Mouse (Mus musculus): ENCODE data around the gene Cog2. TPM values are rescaled to one million over a fixed set of nuclear protein-coding genes. Genes with fewer than 3 reads are reported as not detected.

The Cog2 gene
- polyA plus RNA-seq, 3 experiments from 2014 or later, result 41.3 to 44.4 (median 42.9) TPM

DNA sequence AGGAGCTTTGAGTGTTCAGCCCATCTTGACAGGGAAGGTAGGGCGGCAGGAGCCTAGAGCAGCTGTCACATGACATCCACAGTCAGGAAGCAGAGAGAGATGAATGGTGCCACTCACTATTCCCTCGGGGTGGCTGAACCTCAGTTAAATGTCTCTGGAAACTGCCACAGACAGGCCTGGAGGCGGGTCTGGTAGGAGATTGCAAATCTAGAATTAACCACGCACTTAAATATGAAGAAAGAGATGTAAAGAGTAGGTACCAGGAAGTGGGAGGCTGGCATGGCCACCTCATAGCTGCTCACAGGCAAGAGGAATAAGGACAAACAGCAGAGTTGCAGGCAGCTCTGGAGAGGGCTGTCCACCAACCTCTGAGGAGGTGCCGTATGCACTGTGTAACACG is 3.4 kb upstream of the Cog2 start:
- no peak for ATAC-seq

- ATAC-seq, result no peak
These were observed 1.4 kb downstream of the Cog2 start for GRCm38 (mm10) chr8:124521946-124522345.

DNA sequence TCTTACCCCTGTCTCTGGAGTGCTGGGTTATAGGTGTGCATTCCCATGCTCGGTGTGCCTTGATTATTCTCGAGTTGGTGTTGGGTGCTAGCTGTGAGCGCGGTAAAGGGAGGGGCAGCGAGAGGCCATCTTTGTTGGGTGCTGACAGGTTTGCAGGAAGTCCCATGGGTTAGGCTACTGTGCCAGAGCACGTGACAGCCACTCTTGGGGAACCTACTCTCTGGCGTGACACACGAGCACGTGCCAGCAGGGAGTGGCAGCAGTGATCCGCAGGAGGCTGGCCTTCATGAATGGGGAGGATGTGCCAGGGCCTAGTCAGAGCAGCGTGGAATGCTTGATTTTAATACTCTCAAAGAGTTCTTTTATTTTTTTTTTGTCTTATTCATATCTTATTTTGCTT is 5.7 kb downstream of the Cog2 start:
- no peak for ATAC-seq

- ATAC-seq, result no peak
These were observed 9.5 kb downstream of the Cog2 start for GRCm38 (mm10) chr8:124530076-124530475.

- ATAC-seq, result no peak
These were observed 10.0 kb downstream of the Cog2 start for GRCm38 (mm10) chr8:124530556-124530955.

DNA sequence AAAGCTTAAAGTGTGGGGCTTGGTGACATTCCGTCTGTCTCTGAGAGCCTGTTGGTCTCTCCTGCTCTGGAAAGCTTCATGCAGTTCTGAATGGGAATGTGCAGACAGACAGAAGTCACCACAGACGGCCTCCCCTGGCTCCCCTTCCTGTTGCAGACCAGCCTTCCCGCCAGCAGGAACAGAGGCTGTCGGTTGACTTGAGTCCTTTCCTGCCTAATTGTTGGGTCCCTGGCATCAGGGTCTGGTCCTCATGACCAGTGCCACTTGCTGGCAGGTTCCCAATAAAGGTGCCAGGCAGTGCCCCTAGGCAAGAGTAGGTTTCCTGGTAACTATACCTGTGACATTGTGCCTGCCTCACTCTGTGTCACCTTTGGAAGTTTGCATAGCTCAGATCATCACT is 10.4 kb downstream of the Cog2 start:
- no peak for ATAC-seq

DNA sequence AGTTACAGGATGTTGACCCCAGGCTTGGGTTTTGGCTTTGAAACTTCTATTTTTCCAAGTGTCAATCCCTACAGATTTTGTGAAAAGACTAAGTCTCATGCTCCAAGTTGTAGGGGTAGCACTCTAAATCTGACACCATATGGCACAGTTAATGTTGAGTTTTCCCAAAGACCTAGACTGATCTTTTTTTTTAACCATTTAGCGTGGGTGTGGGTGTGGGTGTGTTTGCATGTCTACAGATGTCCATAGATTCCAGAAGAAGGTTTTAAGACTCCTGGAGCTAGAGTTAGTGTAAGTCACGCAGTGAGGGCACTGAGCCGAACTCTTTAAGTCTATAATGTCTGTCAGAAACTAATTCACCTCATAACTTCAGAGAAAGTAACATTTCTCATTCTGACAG is 12.1 kb downstream of the Cog2 start:
- ATAC-seq, result no peak

DNA sequence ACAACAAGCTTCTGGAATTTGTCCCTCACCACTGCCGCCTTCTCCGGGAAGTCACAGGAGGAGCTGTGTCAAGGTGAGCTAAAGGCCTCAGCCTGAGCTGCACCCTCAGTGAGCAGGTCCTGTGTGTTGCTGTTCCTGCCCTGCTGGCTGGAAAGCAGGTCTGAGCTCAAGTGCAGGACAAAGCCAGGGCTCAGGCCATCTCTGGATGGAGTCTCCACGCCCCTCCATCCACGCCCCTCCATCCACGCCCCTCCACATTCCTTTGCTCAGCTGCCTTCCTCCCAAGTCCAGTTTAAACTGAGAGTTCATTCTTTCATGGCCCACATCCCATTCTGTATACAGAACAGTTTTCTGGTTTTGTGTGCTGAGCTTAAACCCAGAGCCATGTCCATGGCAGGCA is 14.9 kb downstream of the Cog2 start:
- no peak for ATAC-seq

DNA sequence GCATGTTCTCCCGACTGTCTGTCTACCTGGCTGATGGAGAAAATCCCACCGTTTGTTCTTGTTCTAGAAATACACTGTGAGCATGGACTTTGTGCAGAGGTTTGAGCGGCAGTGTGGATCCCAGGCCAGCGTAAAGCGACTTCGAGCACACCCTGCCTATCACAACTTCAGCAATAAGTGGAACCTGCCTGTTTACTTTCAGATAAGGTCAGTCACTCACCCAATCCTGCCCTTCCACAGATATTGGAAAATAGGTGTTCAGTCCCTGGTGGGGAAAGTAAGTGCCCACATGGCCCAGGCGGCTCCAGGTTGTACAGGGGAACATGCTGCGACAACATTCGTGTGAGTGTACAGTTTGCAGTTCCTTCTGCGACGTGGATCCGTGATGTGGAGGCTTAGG is 20.3 kb downstream of the Cog2 start:
- no peak for ATAC-seq

DNA sequence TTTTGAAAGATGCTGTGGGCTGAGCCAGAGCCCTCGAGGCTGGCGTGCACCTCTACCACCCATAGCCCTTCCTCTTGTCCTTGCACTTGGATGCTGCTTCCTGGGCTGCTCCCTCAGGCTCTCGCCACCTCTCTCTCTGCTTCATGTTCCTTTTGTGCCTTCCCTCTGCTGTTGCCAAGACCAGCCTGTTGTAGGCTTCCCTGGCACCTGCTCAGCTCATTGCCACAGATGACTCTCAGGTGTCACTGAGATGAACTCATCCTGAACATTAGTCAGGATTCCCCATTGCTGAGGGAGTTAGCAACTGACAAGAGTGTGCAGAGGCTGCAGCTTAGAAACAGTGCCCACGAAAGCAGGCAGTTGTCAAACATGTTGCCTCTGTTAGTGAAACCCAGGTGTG is 21.4 kb downstream of the Cog2 start:
- ATAC-seq, result no peak

GRCm38 (mm10) chr8:124543272-124543671 is 22.7 kb downstream of the Cog2 start:
- ATAC-seq, result no peak

DNA sequence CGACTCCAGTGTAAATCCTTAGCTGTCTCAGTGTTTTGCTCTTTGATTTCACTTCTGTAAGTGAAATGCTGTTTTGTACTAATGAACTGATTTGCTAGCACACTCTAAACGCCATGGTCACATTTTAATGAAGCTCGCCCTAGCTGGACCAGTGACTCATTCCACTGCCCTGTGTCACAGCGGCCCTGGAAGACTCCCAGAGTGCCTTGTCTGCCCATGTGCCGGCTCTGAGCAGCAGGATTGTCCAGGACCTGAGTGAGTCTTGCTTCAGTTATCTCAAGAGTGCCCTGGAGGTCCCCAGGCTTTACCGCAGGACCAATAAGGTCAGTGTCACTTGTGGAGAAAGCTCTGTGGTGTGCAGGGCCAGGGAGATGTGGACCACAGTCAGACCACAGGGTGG is 25.8 kb downstream of the Cog2 start:
- no peak for ATAC-seq

GRCm38 (mm10) chr8:124546815-124547214 is 26.2 kb downstream of the Cog2 start:
- ATAC-seq, result no peak

GRCm38 (mm10) chr8:124547269-124547668 is 26.7 kb downstream of the Cog2 start:
- ATAC-seq, result no peak

DNA sequence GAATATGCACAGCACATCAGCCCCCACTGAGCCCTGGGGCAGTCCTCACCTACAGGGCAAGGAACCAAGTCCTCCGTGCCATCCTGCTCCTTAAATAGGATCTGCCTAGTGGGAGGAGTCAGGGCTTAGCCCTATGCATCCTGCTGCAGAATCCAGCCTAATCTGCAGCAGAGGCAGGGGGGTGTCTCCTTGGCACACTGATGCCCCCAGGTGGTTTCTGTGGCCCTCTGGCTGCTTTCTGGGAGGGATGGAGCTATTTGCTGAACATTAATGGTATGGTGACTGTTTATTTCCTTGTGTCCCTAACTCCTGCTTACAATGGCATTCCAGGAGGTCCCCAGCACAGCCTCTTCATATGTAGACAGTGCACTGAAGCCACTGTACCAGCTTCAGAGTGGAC is 27.6 kb downstream of the Cog2 start:
- ATAC-seq, result no peak

GRCm38 (mm10) chr8:124551011-124551661 is 30.6 kb downstream of the Cog2 start:
- no peak for ATAC-seq

DNA sequence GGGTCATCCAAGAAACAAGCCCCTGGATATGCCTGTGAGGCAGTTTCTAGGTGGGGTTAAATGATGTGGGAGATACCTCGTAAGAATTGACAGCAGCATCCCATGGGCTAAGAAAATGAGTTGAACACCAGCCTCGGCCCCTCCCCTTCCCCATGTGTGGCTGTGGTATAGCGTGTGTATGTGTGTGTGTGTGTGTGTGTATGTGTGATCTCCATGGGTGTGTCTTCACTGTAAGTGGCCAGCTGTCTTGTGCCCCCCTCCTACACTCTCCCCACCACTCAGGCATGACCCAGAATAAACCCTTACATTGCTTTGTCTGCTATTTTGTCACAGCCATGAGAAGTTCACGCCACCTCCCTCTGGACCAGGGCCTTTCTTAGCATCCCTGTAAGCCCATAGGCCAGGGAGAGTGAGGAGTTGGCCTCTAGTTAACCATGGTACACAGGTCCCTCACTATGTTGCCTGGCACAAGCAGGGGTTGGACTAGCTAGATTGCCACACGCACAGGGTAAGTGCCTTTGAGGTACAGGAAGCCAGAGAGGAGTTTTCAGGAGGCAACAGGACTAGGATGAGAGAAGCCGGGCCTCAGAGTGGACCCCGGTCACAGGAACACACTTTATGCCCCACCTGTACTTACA is 34.7 kb downstream of the Cog2 start:
- ATAC-seq, result no peak

GRCm38 (mm10) chr8:124556164-124556563 is 35.6 kb downstream of the Cog2 start:
- no peak for ATAC-seq

DNA sequence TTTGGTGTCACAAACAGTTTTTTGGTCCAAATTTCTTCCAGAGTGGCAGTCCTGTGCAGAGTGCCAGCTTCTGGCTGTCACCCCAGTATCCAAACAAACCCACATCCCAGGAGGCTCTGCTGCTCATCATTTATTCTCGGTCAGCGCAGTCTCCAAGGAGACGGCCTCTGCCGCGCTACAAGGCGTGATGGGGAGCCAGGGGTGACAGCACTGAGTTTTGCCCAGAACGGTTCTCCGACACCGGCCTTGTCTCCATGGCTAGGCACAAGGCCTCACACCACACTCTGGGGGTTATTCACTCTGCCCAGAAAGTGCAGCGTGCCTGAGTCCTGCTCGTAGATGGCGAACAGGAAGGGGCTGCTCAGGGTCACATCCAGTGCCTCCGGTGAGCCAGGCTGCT is 36.1 kb downstream of the Cog2 start:
- no peak for ATAC-seq

DNA sequence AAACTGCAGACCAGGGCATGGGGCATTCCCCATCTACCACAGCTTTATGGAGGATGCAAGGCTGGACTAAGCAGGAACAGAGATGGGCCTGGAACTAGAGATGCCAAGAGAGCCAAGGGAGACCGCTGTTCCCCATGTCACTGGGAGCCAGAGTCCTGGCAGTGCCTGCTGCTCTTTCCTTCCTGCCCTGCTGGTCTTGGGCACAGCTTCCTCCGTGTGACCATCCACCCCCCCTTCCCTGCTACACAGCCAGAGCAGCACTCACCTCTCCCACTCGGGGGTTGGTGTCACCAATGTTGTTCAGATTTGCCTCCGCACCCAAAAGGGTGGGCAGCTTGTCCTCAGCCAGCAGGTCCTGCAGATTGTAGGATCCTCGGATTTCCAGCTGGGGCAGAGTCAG is 36.9 kb downstream of the Cog2 start:
- ATAC-seq, result no peak

GRCm38 (mm10) chr8:124567126-124567525 is 46.6 kb downstream of the Cog2 start:
- no peak for ATAC-seq

DNA sequence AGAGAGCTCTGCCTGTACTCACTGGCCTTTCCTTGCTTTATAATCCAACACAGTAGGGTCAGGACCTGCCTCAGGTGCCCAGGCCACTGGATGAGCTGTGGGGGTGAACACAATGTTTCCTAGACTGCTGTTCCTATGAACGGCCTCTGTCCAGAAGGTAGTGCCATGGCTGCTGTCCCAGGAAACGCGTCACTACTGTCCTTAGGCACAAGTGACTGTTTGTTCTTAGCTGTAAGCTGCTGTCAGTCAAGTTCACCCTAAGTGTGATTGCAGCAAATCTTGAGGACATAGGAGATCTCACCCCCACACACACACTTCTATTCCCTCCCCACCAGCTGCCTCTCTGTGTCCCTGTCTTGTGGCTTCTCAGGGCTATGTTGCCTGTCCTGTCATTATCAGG is 47.0 kb downstream of the Cog2 start:
- no peak for ATAC-seq

GRCm38 (mm10) chr8:124569100-124569499 is 48.5 kb downstream of the Cog2 start:
- ATAC-seq, result no peak

GRCm38 (mm10) chr8:124569593-124569992 is 49.0 kb downstream of the Cog2 start, which contains the start of gene Agt:
Gene Agt, minus strand, starts transcription at chr8:124569706.
- no peak for ATAC-seq
